8 mouse cellular contexts compared by ENCODE assay signal in genomic region chr4:154674541-154674940, GRCm38 (mm10). TPM values are rescaled to one million over a fixed set of nuclear protein-coding genes. Genes with fewer than 3 reads are reported as not detected.
DNase-seq lines count a peak whose midpoint lies in the region; ATAC-seq and TF ChIP-seq lines count a peak whose summit lies in the region.

No protein-coding gene starts in this region.

- 3% methylated on average over 12 of the region's 12 CpGs for WGBS in heart, adult 2 months
- WGBS in lung, postnatal 0 days, result under 1% methylated on average over 12 of the region's 12 CpGs

- no peak overlapping the region for H3K4me2 ChIP-seq in lung, postnatal 0 days (replicated peaks; ENCODE audit: low read depth, low read length)

- TF ChIP-seq CTCF in heart, adult 2 months (IDR thresholded peaks at IDR 0.05), result peak; percentile 89
- TF ChIP-seq CTCF in lung, postnatal 0 days (IDR thresholded peaks at IDR 0.05), result peak; percentile 92

- H3K4me1 ChIP-seq in heart, adult 2 months (ENCODE audit: control insufficient read depth, insufficient read depth, low read length), result no peaks in the 10 kb centered on the region
- H3K4me1 ChIP-seq in lung, postnatal 0 days (ENCODE audit: insufficient read depth, low read depth, low read length), result no peaks in the 10 kb centered on the region

- no peaks in the 10 kb centered on the region for H3K36me3 ChIP-seq in heart, adult 2 months (ENCODE audit: control insufficient read depth, insufficient read depth, low read length)
- no peaks in the 10 kb centered on the region for H3K36me3 ChIP-seq in lung, postnatal 0 days (ENCODE audit: insufficient read depth, low read length)

- H3K9ac ChIP-seq in heart, adult 2 months (ENCODE audit: low read depth, low read length), result no peak overlapping the region
- no peak overlapping the region for H3K9ac ChIP-seq in lung, postnatal 0 days (replicated peaks; ENCODE audit: low read depth)

- H3K9me3 ChIP-seq in lung, postnatal 0 days (ENCODE audit: low read length), result no peaks in the 10 kb centered on the region

- no peak for TF ChIP-seq POLR2A in heart, adult 2 months (IDR thresholded peaks at IDR 0.05; ENCODE audit: insufficient read depth, low read depth, low read length)

- no peaks in the 10 kb centered on the region for H3K27me3 ChIP-seq in heart, adult 2 months (ENCODE audit: control insufficient read depth, insufficient read depth, low read length)
- no peaks in the 10 kb centered on the region; the same call in 1 of the 2 replicates for H3K27me3 ChIP-seq in lung, postnatal 0 days (replicated peaks; ENCODE audit: insufficient read depth, low read length)

- intact Hi-C loops in heart, adult 2 months (cut with DNase I), result loop anchor here (1.0 to 10.0 kb wide), 3 partner anchors 34 to 345 kb away; no protein-coding TSS in a partner anchor

- no peak for TF ChIP-seq EP300 in heart, adult 2 months (IDR thresholded peaks at IDR 0.05; ENCODE audit: insufficient read depth, low read depth, low read length)
- no peak for TF ChIP-seq EP300 in lung, postnatal 0 days (IDR thresholded peaks at IDR 0.05)

- peak; percentile 14 to 60 for DNase-seq in spleen, postnatal 10 days (ENCODE audit: low spot score in 2 of 2)
- no peak for DNase-seq in spleen, adult 12 weeks (ENCODE audit: low spot score)
- peak; percentile 84 for DNase-seq in embryo, embryonic 10 days (ENCODE audit: low spot score)
- DNase-seq in heart, adult 2 months, result peak; percentile 38 to 70
- peak; percentile 67 to 68 for DNase-seq in kidney, postnatal 25 days
- DNase-seq in lung, postnatal 0 days (ENCODE audit: low spot score), result peak; percentile 62
- peak; percentile 80 for DNase-seq in retina, postnatal 1 day

- no peak overlapping the region for H3K4me3 ChIP-seq in heart, adult 2 months
- no peak overlapping the region for H3K4me3 ChIP-seq in lung, postnatal 0 days (ENCODE audit: low read depth, low read length)

- no peak overlapping the region for H3K27ac ChIP-seq in heart, adult 2 months
- no peak overlapping the region for H3K27ac ChIP-seq in lung, postnatal 0 days (ENCODE audit: low read length)

- no peaks in the 10 kb centered on the region for H3K79me2 ChIP-seq in heart, adult 2 months (replicated peaks; ENCODE audit: control insufficient read depth, insufficient read depth, low read length)

- ATAC-seq in lung, postnatal 0 days, result peak; percentile 49; the same call in 1 of the 2 replicates
- ATAC-seq in erythroid progenitor cell, adult 5-6 weeks (replicated peaks; ENCODE audit: low FRiP score, poor library complexity, severe bottlenecking), result no peak

RNA-seq across cellular contexts. Expression of gene Actrt2, which starts 6.9 kb away (rescaled TPM):
- total RNA-seq in heart, adult 2 months (2021), result not detected
- polyA plus RNA-seq in heart, adult 2 months (2012; rRNA removed), result 0.18 and 0.47 TPM in 2 replicates
- not detected in 2 replicates for polyA plus RNA-seq in lung, postnatal 0 days (2015; fragmentation: Nextera tagmentation; extraction: Ambion mirVana)
- not detected in 2 replicates for total RNA-seq in erythroid progenitor cell, adult 5-6 weeks (2015; ENCODE audit: low replicate concordance)
- total RNA-seq in erythroid progenitor cell, adult 5-6 weeks (2017; ENCODE audit: low replicate concordance), result not detected in 2 replicates

RNA-seq across cellular contexts. Expression of gene Prdm16, which starts 37.9 kb away (rescaled TPM):
- 10 to 100 TPM; 16.8 to 18.1 TPM for total RNA-seq in heart, adult 2 months (2021)
- 7.6 and 10.8 TPM in 2 replicates for polyA plus RNA-seq in heart, adult 2 months (2012; rRNA removed)
- 15.2 and 19.2 TPM in 2 replicates for polyA plus RNA-seq in lung, postnatal 0 days (2015; fragmentation: Nextera tagmentation; extraction: Ambion mirVana)
- total RNA-seq in erythroid progenitor cell, adult 5-6 weeks (2015; ENCODE audit: low replicate concordance), result under 0.01 TPM in 1 of 2 replicates, not detected in the other
- total RNA-seq in erythroid progenitor cell, adult 5-6 weeks (2017; ENCODE audit: low replicate concordance), result 1.2 and 1.4 TPM in 2 replicates

Comparison
In these comparisons a context has a peak if more than half of its experiments do, and no peak if none do; other contexts are left out.
1. RNA of gene Prdm16, which starts 37.9 kb away (total RNA-seq): 16.8 to 18.1 TPM in heart, adult 2 months; under 0.01 to 1.4 TPM in erythroid progenitor cell, adult 5-6 weeks; every median in the first group is over 4 times any median in the second.